Mouse (Mus musculus): ENCODE results near the gene Dvl2.

Dvl2 gene

GRCm38 (mm10) chr11:70028401-70029129, 28.2 kb downstream of the Dvl2 start:
- no peak for DNase-seq (ENCODE audit: low spot score in 2 of 2)

DNA sequence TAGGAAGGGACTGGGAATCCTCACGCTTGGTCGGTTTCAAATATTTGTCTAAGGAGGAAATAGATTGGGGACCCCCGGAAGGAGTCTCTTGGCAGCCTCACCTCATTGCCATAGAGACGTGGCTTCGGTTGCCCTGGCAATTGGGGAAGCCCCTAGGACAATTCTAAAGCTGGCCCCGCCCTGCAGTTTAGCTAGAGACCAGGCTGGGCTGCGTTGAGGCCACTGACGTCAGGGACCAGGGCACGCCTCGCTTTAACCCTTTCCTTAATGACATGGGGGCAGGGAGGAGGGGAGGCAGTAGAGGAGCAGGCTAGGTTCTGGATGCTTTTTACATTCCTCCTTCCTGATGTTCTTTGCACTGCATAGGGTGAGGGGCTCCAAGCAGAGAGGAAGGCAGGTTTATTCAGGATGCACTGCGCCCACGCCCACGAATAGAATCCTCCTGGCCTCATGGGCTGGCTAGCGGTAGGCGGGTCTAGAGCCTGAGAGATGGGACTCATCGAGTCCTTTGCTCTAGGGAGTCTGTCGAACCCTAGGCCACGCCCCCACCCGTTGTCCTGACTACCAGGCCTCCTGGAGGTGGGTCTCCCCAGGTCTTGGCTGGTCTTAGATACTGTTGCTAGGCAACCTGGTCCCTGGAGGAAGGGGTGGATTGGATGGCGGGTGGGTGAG, 28.9 kb downstream of the Dvl2 start:
- DNase-seq (ENCODE audit: low spot score in 2 of 2): peak; percentile 62 to 76

DNA sequence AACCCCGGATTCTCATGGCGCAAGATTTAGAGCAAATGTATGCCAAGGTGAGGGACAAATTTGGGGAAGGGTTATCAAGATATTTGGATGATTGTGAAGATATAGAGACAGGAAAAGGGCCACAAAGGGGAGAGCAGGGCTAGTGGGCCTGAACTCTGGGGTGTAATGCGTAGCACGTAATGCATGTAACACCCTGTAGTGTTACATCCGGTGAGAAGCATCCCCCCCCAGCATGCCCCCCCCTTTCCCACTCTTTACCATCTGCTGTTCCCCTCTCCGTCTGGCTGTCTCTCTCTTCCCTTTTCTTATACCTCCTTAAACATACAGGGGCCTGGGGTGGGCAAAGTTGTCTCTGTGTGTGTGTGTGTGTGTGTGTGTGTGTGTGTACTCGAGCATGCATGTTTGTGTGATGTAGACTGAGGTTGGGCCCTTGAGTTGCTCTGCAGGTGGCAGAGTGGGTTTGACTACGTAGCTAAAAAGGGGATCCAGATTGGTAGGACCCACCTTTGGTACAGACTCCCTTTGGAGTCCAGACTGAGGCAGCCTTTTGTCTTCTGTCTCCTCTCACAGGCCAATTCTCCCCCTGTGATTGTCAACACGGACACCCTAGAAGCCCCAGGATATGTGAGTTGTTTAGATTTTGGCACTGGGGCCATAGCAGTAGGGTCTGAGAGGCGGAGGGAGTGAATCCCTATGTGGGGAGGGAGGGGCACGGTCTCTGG, 29.6 kb downstream of the Dvl2 start:
- no peak for DNase-seq (ENCODE audit: low spot score in 2 of 2)

DNA sequence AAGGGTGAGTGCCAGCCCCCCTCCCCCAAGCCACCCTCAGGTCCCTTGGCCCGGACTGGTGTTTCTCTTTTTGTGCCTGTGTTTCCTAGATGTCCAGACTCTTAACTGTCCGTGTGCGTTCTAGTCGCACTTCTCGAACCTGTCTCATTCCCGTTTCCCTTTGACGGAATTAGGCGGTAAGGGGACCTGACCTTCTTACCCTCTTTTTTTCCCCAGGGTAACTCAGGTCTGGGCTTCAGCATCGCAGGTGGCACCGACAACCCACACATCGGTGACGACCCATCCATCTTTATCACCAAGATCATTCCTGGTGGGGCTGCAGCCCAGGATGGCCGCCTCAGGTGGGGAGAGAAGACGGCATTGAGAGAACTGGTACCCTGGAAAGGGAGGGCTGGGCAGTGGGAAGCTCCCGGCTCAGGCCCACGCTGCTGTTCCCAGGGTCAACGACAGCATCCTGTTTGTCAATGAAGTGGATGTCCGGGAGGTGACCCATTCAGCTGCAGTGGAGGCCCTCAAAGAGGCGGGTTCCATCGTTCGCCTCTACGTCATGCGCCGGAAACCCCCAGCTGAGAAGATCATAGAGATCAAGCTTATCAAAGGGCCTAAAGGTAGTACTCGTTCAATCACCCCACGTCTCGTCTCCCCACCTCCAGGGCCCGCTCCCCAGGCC, 30.4 kb downstream of the Dvl2 start:
- no peak for DNase-seq (ENCODE audit: low spot score in 2 of 2)

- DNase-seq (ENCODE audit: low spot score in 2 of 2): no peak
Measured at GRCm38 (mm10) chr11:70031321-70031670, 30.9 kb downstream of the Dvl2 start.

DNA sequence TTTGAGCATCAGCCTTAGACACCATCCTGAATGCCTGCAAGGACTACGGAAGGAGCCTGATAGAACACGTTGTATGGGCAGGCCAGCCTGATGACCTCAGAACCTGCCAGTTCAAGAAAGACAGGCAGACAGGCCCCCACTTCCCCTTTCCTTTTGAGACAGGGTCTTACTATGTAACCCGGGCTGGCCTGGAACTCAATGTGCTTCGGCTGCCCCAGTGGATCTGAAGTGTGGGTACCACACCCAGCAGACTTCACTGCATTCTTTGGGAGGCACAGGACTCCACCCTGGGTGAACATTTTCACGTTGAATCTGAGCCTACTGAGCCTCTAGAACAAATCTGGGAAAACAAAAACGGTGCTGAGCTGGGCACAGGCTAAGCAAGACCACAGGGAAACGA, 37.8 kb downstream of the Dvl2 start:
- DNase-seq (ENCODE audit: low spot score in 2 of 2): no peak

DNA sequence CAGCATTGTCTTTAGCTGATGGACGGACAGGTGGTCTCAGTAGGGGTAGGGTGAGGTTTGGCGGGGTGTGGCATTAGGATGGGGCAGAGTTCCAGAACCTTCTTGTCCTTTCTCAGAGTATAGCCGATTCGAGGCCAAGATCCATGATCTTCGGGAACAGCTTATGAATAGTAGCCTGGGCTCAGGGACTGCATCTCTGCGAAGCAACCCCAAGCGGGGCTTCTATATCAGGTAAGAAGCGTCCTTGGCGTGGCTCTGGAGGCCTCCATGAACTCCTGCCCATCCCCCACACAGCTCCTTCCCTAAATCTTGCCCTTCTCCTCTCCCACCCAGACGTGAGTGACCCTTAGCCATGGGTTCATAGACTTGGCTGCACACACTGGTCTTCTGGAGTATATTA, 39.2 kb downstream of the Dvl2 start:
- no peak for DNase-seq (ENCODE audit: low spot score in 2 of 2)

DNA sequence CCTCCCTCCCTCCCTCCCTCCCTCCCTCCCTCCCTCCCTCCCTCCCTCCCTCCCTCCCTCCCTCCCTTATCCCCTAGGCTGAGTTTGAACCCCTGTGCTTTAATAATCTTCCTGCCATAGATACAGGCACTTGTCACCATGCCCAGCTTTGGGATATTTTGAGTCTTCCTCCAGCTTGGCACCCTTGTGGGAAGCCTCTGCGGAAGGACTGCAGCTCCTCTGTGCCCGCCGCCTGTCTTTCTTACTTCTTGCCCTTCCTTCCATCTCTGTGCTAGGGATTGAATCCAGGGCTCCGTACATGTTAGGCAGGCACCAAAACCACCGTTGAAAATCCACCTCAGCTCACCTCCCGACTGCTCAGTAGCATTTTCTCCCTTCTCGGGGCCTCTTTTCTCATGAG, 39.8 kb downstream of the Dvl2 start:
- no peak for DNase-seq (ENCODE audit: low spot score in 2 of 2)

DNA sequence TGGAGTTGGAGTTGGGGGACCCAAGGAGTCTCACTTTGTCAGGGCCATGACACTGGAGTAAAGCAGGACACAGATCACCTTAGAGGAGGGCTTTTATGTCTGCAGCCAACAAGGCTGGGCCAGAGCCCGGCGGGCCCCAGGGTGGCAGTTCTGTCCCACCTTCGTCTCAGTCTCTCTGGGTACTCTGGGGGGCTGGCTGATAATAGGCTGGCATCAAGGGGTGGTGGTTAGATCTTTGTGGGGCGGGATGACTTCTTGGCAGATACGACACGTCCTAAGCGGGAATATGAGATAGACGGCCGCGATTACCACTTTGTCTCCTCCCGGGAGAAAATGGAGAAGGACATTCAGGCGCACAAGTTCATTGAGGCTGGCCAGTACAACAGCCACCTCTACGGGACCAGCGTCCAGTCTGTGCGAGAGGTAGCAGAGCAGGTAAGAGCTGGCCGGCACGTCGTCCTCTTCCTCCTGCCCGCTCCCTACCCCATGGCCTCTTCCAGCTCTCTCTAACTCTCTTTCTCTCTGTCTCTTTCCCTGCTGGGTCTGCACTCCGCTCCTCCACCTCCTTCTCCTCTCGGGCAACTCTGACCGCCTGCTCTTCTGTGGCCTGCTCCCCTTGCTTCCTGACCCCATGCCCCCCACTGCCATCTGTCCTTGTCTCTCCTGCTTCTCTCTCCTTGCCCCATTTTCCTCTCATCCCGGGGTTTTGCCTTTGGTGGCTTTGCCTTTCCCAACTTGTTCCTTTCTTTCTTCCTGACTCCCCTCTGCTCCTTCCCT, 42.1 kb downstream of the Dvl2 start:
- no peak for DNase-seq (ENCODE audit: low spot score in 2 of 2)

DNA sequence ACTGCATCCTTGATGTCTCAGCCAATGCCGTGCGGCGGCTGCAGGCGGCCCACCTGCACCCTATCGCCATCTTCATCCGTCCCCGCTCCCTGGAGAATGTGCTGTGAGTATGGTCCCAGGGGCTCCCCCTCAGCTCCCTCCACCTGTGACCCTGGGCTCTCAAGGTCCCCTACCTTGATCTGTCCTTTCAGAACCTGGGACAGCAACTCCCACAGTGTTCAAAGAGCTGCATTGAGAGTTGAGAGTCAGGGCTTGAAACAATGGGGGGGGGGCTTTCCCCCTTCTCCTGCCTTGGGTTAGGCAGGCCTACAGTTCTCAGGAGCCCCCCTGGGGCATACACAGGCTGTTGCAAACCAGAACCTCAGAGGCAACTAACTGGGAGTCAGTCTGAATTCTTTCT, 43.3 kb downstream of the Dvl2 start:
- no peak for DNase-seq (ENCODE audit: low spot score in 2 of 2)

DNA sequence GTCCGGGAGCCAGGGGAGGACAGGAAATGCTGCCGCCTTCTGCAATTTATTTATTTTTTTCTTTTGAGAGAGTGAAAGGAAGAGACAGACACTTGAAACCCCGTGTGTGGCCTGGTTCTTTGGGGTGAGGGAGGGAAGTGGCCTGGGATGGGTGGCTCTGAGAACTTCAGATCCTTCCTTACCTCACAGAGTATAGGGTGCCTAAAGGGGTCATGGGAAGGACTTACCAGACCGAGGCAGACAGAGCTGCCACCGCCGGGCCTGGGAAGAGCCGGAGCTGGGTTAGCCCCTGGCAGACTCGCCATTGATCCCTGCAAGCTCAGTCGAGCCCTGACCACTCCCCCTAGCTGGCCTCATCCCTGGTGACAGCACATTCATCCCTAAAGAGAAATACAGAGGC, 45.0 kb downstream of the Dvl2 start:
- no peak for DNase-seq (ENCODE audit: low spot score in 2 of 2)

GRCm38 (mm10) chr11:70049366-70049765, 49.0 kb downstream of the Dvl2 start:
- no peak for DNase-seq (ENCODE audit: low spot score in 2 of 2)

- no peak for DNase-seq (ENCODE audit: low spot score in 2 of 2)
Measured at GRCm38 (mm10) chr11:70049816-70050215, 49.4 kb downstream of the Dvl2 start.

DNA sequence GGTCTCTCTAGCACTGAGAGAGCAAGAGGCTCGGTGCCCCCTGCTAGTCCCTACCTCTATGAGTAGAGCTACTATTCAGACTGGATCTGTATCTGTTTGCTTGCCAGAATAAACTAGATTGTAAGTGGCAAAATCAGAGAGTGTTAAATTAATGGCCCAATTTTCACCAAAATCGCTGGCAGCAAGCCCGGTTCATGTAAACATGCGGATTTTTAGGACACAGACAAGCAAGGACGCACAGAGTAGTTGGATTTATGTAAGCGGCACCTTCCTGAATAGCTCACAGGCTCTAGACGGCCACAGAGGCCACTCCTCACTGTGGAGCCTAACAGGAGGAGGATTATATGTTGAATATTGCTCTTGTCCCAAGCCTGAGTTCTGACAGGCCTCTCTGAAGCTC, 52.8 kb downstream of the Dvl2 start:
- no peak for DNase-seq (ENCODE audit: low spot score in 2 of 2)

DNA sequence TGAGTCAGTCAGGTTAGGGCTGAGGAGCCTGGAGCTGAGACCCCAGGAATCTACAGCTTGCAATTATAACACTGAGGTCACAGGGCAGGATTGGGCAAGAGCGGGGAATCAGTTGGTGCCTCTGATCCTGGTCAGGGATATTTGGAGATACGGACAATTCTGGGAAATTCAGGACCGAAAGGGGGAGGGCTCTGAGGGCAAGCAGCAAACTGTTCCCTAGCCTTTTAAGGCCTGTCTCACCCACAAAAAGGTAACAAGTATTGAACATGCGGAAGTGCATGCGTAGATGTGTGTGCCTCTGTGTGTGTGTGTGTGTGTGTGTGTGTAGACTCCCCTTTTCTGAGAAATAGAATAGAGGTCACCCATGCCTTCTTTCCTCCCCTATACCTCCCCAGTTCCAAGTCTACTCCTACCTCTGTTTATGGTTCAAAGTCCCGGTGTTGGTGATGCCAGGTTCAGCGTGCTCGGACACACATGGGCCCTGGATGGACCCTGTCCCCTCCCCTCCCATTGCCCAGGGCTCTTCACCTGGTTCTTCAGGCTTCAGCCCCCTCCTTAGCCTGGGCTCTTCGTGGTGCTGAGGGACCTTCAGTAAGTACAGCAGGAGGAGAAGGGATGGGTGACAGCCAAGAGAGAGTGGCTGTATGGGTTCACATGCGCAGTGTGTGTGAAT, 53.6 kb downstream of the Dvl2 start, which contains the start of gene Asgr1:
Asgr1 (plus strand) TSS at position 188 of the 673 bp plus-strand sequence.
- DNase-seq (ENCODE audit: low spot score in 2 of 2): no peak

DNA sequence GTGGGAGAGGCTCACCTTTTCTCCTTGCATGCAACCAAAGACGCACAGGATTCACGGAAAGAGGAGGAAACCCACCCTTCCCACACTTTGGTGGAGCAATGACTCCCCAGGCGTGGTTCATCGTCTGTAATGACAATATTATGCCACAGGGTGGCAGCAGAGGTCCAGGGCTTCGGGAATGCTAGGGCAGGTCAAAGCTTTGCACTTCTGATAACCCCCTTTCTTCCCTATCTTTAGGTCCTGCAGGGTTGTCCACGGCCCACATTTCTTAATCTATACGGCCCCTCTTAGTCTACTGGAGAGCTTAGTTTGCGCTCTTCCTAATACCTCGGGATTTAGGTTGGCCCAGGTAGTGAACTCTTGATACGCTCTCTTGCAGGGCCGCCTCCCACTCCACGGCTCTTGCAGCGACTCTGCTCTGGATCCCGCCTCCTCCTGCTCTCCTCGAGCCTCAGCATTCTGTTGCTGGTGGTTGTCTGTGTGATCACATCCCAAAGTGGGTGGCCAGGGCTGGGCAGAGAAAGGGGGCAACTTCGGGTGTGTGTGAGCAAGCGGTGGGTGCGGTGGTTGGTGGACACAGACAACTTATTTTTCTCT, 55.3 kb downstream of the Dvl2 start:
- peak; percentile 49 to 56 for DNase-seq (ENCODE audit: low spot score in 2 of 2)

- no peak for DNase-seq (ENCODE audit: low spot score in 2 of 2)
Measured at GRCm38 (mm10) chr11:70057805-70058204, 57.4 kb downstream of the Dvl2 start.

GRCm38 (mm10) chr11:70059930-70060329, 59.5 kb downstream of the Dvl2 start:
- no peak for DNase-seq (ENCODE audit: low spot score in 2 of 2)

All from frontal cortex, postnatal 25 days (tissue).